Mouse (Mus musculus) forebrain, embryonic 15.5 days (tissue): ENCODE results near the gene Fgfr4. TPM values are rescaled to one million over a fixed set of nuclear protein-coding genes. Genes with fewer than 3 reads are reported as not detected.

ENCODE experiments used
- ATAC-seq: fragments of 200-750 bp; cut with Nextera tagmentation; replicated peaks from 2 replicates; pipeline ENCODE4 v1.8.0; 2017; ENCODE audit warnings: mild to moderate bottlenecking, moderate TSS enrichment, moderate library complexity
- H3K27ac ChIP-seq: fragments of 300-500 bp; sonication (generic); replicated peaks from 2 replicates; pipeline ENCODE4 v1.5.1; 2015; ENCODE audit warnings: mild to moderate bottlenecking, inconsistent platforms
- H3K27me3 ChIP-seq: fragments of 300-500 bp; sonication (generic); 2 replicates; pipeline ENCODE4 v1.6.1; 2015; ENCODE audit warnings: inconsistent platforms
- H3K36me3 ChIP-seq: fragments of 300-500 bp; sonication (generic); 2 replicates; pipeline ENCODE4 v1.6.1; 2015; ENCODE audit warnings: mild to moderate bottlenecking, inconsistent platforms
- H3K4me1 ChIP-seq: fragments of 300-500 bp; sonication (generic); 2 replicates; pipeline ENCODE4 v1.6.1; 2015; ENCODE audit warnings: inconsistent platforms
- H3K4me2 ChIP-seq: fragments of 300-500 bp; sonication (generic); replicated peaks from 2 replicates; pipeline ENCODE4 v1.6.1; 2015; ENCODE audit warnings: mild to moderate bottlenecking, inconsistent platforms
- H3K4me3 ChIP-seq: fragments of 300-500 bp; sonication (generic); 2 replicates; pipeline ENCODE4 v1.5.1; 2015; ENCODE audit warnings: mild to moderate bottlenecking, inconsistent platforms
- H3K9ac ChIP-seq: fragments of 300-500 bp; sonication (generic); replicated peaks from 2 replicates; pipeline ENCODE4 v1.6.1; 2015; ENCODE audit warnings: mild to moderate bottlenecking, inconsistent platforms
- H3K9me3 ChIP-seq: fragments of 300-500 bp; sonication (generic); 2 replicates; pipeline ENCODE4 v1.6.1; 2016; ENCODE audit warnings: inconsistent platforms
- WGBS: fragments of 180-500 bp; shearing (Covaris S2); methylation state at CpG from one replicate; pipeline ENCODE4 v1.1.7; 2015; ENCODE audit warnings: mixed read lengths; 5-methylcytosine and 5-hydroxymethylcytosine counted together
- polyA plus RNA-seq: library from polyadenylated mRNA; unstranded; fragments of >200 nt; fragmentation: Nextera tagmentation; extraction: Ambion mirVana; gene quantifications from 2 replicates; pipeline ENCODE4 v1.2.1, GENCODE M21; 2015

Gene Fgfr4
- 0.51 and 1.1 TPM in 2 replicates for polyA plus RNA-seq

DNA sequence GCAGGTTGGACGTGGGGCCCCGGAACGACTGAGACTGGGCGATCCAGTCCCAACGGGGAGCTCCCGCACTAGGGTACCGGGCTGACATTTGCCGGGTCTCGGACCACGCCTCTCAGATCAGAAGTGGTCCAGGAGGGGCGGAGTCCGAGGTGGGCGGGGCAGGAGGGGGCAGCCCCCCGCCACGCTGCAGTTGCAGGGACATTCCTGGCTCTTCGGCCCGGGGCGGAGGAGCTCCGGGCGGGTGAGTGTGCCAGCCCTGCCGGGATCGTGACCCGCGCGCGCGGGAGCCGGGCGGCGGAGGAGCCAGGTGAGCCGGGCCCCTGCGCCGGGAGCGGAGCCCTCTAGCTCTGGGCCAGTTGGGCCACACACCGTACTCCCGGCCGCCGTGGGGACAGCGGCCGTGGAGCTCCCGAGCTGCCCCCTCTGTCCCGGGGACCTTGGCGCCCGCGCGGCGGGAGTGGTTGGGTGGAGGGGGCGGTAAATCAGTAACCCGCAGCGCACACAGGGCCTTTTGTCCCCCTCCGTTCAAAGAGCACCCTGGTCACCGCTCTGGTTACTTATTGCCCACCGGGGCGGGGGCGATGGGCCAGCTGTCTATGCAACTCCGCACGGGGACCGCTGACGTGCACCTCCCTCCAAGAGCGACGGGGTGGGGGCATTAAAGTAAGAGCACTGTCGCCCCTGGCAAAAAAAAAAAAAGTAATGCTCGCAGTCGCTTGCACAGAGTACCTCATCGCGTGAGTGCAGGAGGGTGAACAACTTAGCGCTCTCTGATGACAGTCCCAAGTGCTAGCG, at the start of gene Fgfr4:
TSS of gene Fgfr4 (plus strand) at position 20 of the 795 bp plus-strand sequence.
- Histone ChIP-seq H3K9ac (peak within 1 kb of the TSS; percentile 53), H3K9me3 (no peaks in the 10 kb centered on the region), H3K27ac (no peak within 1 kb of the TSS), H3K4me1 (peaks cover 11% of the 10 kb centered on the region), H3K4me2 (peak within 1 kb of the TSS; percentile 99), H3K36me3 (no peaks in the 10 kb centered on the region), H3K4me3 (peak within 1 kb of the TSS; percentile 55), H3K27me3 (peaks cover 7% of the 10 kb centered on the region; the same call in 1 of the 2 replicates)
- ATAC-seq: peak; percentile 23; the same call in 1 of the 2 replicates
- WGBS: 2% methylated on average over 68 of the region's 68 CpGs

GRCm38 (mm10) chr13:55103351-55103750, 49.1 kb upstream of the Fgfr4 start:
- Histone ChIP-seq H3K9me3 (no peaks in the 10 kb centered on the region), H3K4me3 (no peak overlapping the region), H3K9ac (no peak overlapping the region), H3K36me3 (peaks cover 6% of the 10 kb centered on the region; the same call in 1 of the 2 replicates), H3K4me2 (no peak overlapping the region), H3K27ac (no peak overlapping the region), H3K4me1 (peaks cover 21% of the 10 kb centered on the region), H3K27me3 (no peaks in the 10 kb centered on the region)
- no peak for ATAC-seq
- 71% methylated on average over 2 of the region's 2 CpGs for WGBS

DNA sequence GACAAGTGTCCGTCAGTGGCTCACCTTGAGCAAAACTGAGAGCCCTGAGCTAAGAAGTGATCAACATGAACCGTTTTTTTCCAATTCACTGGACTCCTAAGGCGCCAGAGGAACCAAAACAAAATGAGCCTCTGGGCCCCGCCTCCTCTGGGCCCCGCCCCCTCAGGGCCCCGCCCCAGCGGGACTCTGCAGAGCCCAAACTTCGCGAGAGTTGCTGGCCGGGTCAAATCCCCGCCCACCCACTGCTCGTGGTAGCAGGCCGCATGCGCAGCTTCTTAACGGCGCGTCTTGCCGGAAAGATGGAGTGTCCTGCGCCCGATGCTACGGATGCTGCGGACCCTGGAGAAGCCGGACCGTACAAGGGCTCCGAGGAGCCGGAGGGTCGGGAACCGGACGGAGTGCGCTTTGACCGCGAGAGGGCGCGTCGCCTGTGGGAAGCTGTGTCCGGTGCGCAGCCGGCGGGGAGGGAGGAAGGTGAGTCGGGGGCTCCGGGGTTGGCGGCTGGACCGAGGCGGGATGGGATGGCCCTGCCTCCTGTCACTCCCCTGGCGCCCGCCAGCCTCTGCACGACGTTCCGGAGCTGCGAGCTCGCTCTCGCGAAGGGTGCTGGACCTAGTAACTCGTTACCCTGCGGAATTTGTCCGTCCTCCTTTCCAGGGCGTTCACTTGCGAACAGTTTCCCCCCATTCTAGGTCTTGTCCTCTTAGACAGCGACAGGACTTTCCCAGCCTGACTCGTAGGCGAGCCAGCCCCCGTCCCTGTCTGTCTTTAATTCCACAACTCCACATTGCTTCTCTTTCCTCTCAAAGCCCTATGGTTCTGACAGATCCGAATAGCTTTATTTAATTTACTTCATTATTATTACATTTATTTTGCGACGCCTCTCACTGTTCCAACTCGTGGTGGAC, 47.1 kb upstream of the Fgfr4 start, which contains the start of gene Zfp346:
TSS of gene Zfp346 (plus strand) at position 267 of the 908 bp plus-strand sequence.
- Histone ChIP-seq H3K36me3 (peaks cover 6% of the 10 kb centered on the region; the same call in 1 of the 2 replicates), H3K27me3 (no peaks in the 10 kb centered on the region), H3K9me3 (no peaks in the 10 kb centered on the region), H3K27ac (peak within 1 kb of the TSS; percentile 85), H3K9ac (peak within 1 kb of the TSS; percentile 86), H3K4me3 (peak within 1 kb of the TSS; percentile 80), H3K4me1 (peaks cover 13% of the 10 kb centered on the region), H3K4me2 (peak within 1 kb of the TSS; percentile 57)
- ATAC-seq: peak; percentile 94
- under 1% methylated on average over 65 of the region's 66 CpGs for WGBS

GRCm38 (mm10) chr13:55105953-55106691, 46.3 kb upstream of the Fgfr4 start:
- peak overlapping the region; percentile 57 for H3K4me2 ChIP-seq
- H3K9ac ChIP-seq: peak overlapping the region; percentile 86
- peaks cover 13% of the 10 kb centered on the region for H3K4me1 ChIP-seq
- H3K27me3 ChIP-seq: no peaks in the 10 kb centered on the region
- H3K36me3 ChIP-seq: peaks cover 6% of the 10 kb centered on the region; the same call in 1 of the 2 replicates
- no peak for ATAC-seq
- 16% methylated on average over 8 of the region's 8 CpGs for WGBS
- no peaks in the 10 kb centered on the region for H3K9me3 ChIP-seq
- H3K27ac ChIP-seq: no peak overlapping the region
- peak overlapping the region; percentile 80 for H3K4me3 ChIP-seq

GRCm38 (mm10) chr13:55107116-55107515, 45.3 kb upstream of the Fgfr4 start:
- WGBS: 92% methylated on average over 4 of the region's 4 CpGs
- no peak overlapping the region for H3K9ac ChIP-seq
- no peak overlapping the region for H3K4me3 ChIP-seq
- H3K9me3 ChIP-seq: no peaks in the 10 kb centered on the region
- no peak overlapping the region for H3K27ac ChIP-seq
- peaks cover 13% of the 10 kb centered on the region for H3K4me1 ChIP-seq
- no peak overlapping the region for H3K4me2 ChIP-seq
- no peaks in the 10 kb centered on the region for H3K27me3 ChIP-seq
- no peak for ATAC-seq
- peaks cover 6% of the 10 kb centered on the region; the same call in 1 of the 2 replicates for H3K36me3 ChIP-seq

DNA sequence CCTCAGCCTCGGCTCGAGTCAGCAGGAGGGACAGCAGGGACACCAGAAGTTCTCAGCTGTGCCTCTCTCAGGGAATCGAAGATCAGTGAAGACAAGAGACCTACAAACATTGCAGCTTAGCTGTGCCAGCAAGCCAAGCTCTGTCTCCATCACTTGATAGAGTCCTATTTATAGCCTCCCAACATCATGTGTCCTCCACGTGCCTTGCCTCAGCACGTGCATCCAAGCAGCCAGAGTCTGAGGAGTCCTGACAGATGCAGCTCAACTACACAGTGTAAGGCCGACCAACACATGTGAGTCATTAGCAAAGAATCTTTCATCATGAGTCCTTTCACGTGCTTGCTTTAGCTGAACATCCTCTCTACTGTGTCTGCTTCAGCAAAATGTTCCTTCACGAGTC, 44.7 kb upstream of the Fgfr4 start:
- no peaks in the 10 kb centered on the region for H3K9me3 ChIP-seq
- no peak overlapping the region for H3K4me3 ChIP-seq
- H3K4me1 ChIP-seq: peaks cover 13% of the 10 kb centered on the region
- peaks cover 6% of the 10 kb centered on the region; the same call in 1 of the 2 replicates for H3K36me3 ChIP-seq
- ATAC-seq: no peak
- no peaks in the 10 kb centered on the region for H3K27me3 ChIP-seq
- H3K9ac ChIP-seq: no peak overlapping the region
- no peak overlapping the region for H3K27ac ChIP-seq
- WGBS: 88% methylated on average over 8 of the region's 8 CpGs
- H3K4me2 ChIP-seq: no peak overlapping the region

GRCm38 (mm10) chr13:55114375-55114774, 38.1 kb upstream of the Fgfr4 start:
- Histone ChIP-seq H3K36me3 (peaks cover 34% of the 10 kb centered on the region), H3K9ac (no peak overlapping the region), H3K4me3 (no peak overlapping the region), H3K27me3 (no peaks in the 10 kb centered on the region), H3K9me3 (no peaks in the 10 kb centered on the region), H3K27ac (no peak overlapping the region), H3K4me2 (no peak overlapping the region), H3K4me1 (no peaks in the 10 kb centered on the region)
- 89% methylated on average over 6 of the region's 6 CpGs for WGBS
- ATAC-seq: no peak

DNA sequence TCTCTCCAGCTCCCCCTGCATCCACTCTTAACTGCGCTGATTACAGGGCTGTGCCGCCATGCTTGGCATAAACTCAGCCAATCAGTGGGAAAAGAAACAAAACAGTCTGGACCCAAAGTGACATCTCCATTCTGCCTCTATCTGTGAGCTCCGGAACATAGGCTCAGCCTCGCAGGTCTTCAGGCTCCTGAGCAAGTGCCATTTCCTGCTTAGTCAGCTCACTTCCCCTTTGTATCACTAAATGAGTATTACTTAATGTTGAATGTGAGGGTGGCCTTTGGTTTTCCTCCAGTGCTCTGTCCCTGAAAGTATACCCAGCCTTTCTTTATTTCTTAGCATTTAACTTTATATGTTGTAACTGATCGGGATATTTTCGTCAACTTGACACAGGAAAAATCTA, 27.5 kb upstream of the Fgfr4 start:
- Histone ChIP-seq H3K27me3 (no peaks in the 10 kb centered on the region), H3K4me1 (no peaks in the 10 kb centered on the region), H3K4me3 (no peak overlapping the region), H3K9me3 (no peaks in the 10 kb centered on the region), H3K9ac (no peak overlapping the region), H3K4me2 (no peak overlapping the region), H3K27ac (no peak overlapping the region), H3K36me3 (peaks cover 44% of the 10 kb centered on the region)
- no peak for ATAC-seq
- 93% methylated on average over 6 of the region's 6 CpGs for whole genome bisulfite sequencing

- no peak within 1 kb of the TSS for H3K4me2 ChIP-seq
- no peak within 1 kb of the TSS for H3K27ac ChIP-seq
- no peak for ATAC-seq
- 97% methylated on average over 2 of the region's 2 CpGs for WGBS
- no peak within 1 kb of the TSS for H3K4me3 ChIP-seq
- H3K9me3 ChIP-seq: no peaks in the 10 kb centered on the region
- H3K4me1 ChIP-seq: 0 out of 2 replicates have a peak, but pooled peaks cover 3% of the 10 kb centered on the region
- peaks cover 28% of the 10 kb centered on the region for H3K36me3 ChIP-seq
- no peak within 1 kb of the TSS for H3K9ac ChIP-seq
- H3K27me3 ChIP-seq: no peaks in the 10 kb centered on the region
Measured at GRCm38 (mm10) chr13:55133448-55133847, 19.0 kb upstream of the Fgfr4 start, which contains the start of gene Gm17617. Gene Gm17617 (minus strand): TSS chr13:55133548.

DNA sequence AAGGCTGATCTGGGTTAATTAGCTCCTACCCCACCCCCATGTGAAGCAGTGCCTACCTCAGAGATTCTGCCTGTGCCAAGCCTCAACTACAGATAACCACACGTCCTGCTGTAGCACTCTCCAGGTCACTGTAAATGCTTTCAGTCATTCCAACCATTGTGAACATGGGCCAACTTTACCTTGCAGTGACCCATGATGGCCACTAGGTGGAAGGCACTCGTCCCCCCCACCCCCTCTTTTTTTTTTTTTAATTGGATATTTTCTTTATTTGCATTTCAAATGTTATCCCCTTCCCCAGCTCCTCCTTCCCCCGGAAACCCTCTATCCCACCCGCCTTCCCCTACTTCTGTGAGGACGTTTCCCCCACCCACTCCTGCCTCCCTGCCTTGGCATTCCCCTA, 17.1 kb upstream of the Fgfr4 start:
- H3K9me3 ChIP-seq: no peaks in the 10 kb centered on the region
- no peaks in the 10 kb centered on the region for H3K27me3 ChIP-seq
- 6% methylated on average over 5 of the region's 5 CpGs for WGBS
- no peak for ATAC-seq
- peaks cover 17% of the 10 kb centered on the region for H3K36me3 ChIP-seq
- no peak overlapping the region for H3K9ac ChIP-seq
- H3K27ac ChIP-seq: no peak overlapping the region
- no peak overlapping the region for H3K4me3 ChIP-seq
- H3K4me2 ChIP-seq: no peak overlapping the region
- H3K4me1 ChIP-seq: peaks cover 4% of the 10 kb centered on the region; the same call in 1 of the 2 replicates

DNA sequence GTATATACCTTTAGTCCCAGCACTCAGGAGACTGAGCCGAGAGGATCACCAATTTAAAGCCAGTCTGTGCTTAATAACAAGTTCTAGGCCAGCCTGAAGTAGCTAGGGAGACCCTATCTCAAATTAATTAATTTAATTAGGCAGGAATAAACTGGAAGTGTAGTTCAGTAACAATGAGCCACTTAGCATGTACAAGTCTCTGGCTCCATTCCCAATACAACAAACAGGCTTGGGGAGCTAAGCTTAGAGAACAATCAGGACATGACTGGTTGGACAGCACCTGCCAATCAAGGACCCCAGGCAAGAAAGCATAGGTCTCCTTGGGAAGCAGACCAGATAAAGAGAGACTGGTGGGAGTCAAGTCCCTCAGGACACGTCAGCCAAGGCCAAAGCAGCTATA, 12.2 kb upstream of the Fgfr4 start:
- WGBS: 27% methylated on average over 2 of the region's 2 CpGs
- ATAC-seq: no peak

More for the DNA sequence above, 12.2 kb upstream of the Fgfr4 start:
- Histone ChIP-seq H3K4me3 (no peak overlapping the region), H3K36me3 (no peaks in the 10 kb centered on the region), H3K4me2 (no peak overlapping the region), H3K4me1 (peaks cover 3% of the 10 kb centered on the region; the same call in 1 of the 2 replicates), H3K27me3 (no peaks in the 10 kb centered on the region), H3K9me3 (no peaks in the 10 kb centered on the region), H3K27ac (no peak overlapping the region), H3K9ac (no peak overlapping the region)
